Mouse (Mus musculus) layer of hippocampus, postnatal 25 days (tissue): ENCODE measurements around the gene Psmc2. TPM values are rescaled to one million over a fixed set of nuclear protein-coding genes. Genes with fewer than 3 reads are reported as not detected.

Experiments
- DNase-seq, 2 experiments: peaks; one replicate each; pipeline ENCODE4 v3.0.0; 2022; ENCODE audit warnings: mixed read lengths in 2 of 2, low spot score in 1 of 2; ENCODE audit errors: extremely low spot score in 1 of 2
- total RNA-seq, 2 experiments: library from RNA; stranded (reverse); gene quantifications; 2 replicates each; pipeline ENCODE4 v1.2.3; 2021

Psmc2 gene
- total RNA-seq, 2 experiments from 2014 or later, result 112 to 126 TPM

- DNase-seq, result no peak
These were observed 18.7 kb downstream of the Psmc2 start for GRCm38 (mm10) chr5:21803691-21804188.

GRCm38 (mm10) chr5:21804837-21805236 is 19.8 kb downstream of the Psmc2 start:
- no peak for DNase-seq

- no peak for DNase-seq
These were observed 25.8 kb downstream of the Psmc2 start for GRCm38 (mm10) chr5:21810924-21811323.

- DNase-seq, result peak; percentile 30 to 46
These were observed 28.9 kb downstream of the Psmc2 start for GRCm38 (mm10) chr5:21813994-21814393.

- DNase-seq, result no peak
These were observed 41.3 kb downstream of the Psmc2 start for GRCm38 (mm10) chr5:21826370-21826769.

- DNase-seq, result no peak
These were observed 42.6 kb downstream of the Psmc2 start for GRCm38 (mm10) chr5:21827643-21828042.

- DNase-seq, result peak; percentile 13 to 20
These were observed 43.8 kb downstream of the Psmc2 start for GRCm38 (mm10) chr5:21828855-21829254.

- no peak for DNase-seq
These were observed 46.7 kb downstream of the Psmc2 start for GRCm38 (mm10) chr5:21831761-21832160.

- DNase-seq, result no peak
These were observed 59.6 kb downstream of the Psmc2 start for GRCm38 (mm10) chr5:21844676-21845075.

GRCm38 (mm10) chr5:21846616-21847290 is 61.7 kb downstream of the Psmc2 start:
- no peak for DNase-seq

- no peak for DNase-seq
These were observed 62.4 kb downstream of the Psmc2 start for GRCm38 (mm10) chr5:21847438-21847837.

GRCm38 (mm10) chr5:21851679-21852340 is 66.7 kb downstream of the Psmc2 start:
- DNase-seq, result peak in 1 of 2 experiments; percentile 4

Other genes starting within 250 kb of the Psmc2 start
- under 1 TPM; 0.33 to 0.44 TPM for gene Lrrc17, start 241.7 kb upstream of the Psmc2 start, total RNA-seq
- under 1 TPM; 0.17 to 0.26 TPM for gene Fbxl13, start 139.6 kb upstream of the Psmc2 start, total RNA-seq
- 10 to 100 TPM; 21.2 to 22.3 TPM for gene Armc10, start 139.5 kb upstream of the Psmc2 start, total RNA-seq
- gene Napepld, start 83.9 kb upstream of the Psmc2 start, total RNA-seq, result 10 to 100 TPM; 21.2 to 24.5 TPM
- gene Pmpcb, start 48.1 kb upstream of the Psmc2 start, total RNA-seq, result 10 to 100 TPM; 70.7 to 75.8 TPM
- 10 to 100 TPM; 26.2 to 33.3 TPM for gene Dnajc2, start within 50 bp of the Psmc2 start, total RNA-seq
- gene Slc26a5, start 80.3 kb downstream of the Psmc2 start, total RNA-seq, result not detected